Mouse (Mus musculus) CH12.LX (cell line): ENCODE data around the gene Sacm1l.

Experiments used
- CHD1 ChIP-seq: IDR thresholded peaks from 2 replicates; pipeline ENCODE4 v1.6.1; 2012; ENCODE audit warnings: low read depth, low read length, improper control_type of control experiment, inconsistent platforms
- CHD2 ChIP-seq: IDR thresholded peaks from 2 replicates; pipeline ENCODE4 v1.6.1; 2011; ENCODE audit warnings: low read length, improper control_type of control experiment
- CTCF ChIP-seq, 2 experiments: IDR thresholded peaks in 1 of 2; conservative IDR thresholded peaks in 1 of 2; 2 replicates each; pipeline ENCODE4 v1.5.1; 2011 to 2012; ENCODE audit warnings: low read depth in 2 of 2, low read length in 2 of 2, improper control_type of control experiment in 1 of 2, inconsistent platforms in 1 of 2, mild to moderate bottlenecking in 1 of 2, moderate library complexity in 1 of 2
- EP300 ChIP-seq: IDR thresholded peaks from 2 replicates; pipeline ENCODE4 v1.6.1; 2011; ENCODE audit warnings: low read length, improper control_type of control experiment
- MAFK ChIP-seq: IDR thresholded peaks from 2 replicates; pipeline ENCODE4 v1.6.1; 2011; ENCODE audit warnings: low read length, improper control_type of control experiment; ENCODE audit not compliant: insufficient replicate concordance
- MAX ChIP-seq: IDR thresholded peaks from 2 replicates; pipeline ENCODE4 v1.6.1; 2011; ENCODE audit warnings: low read length, improper control_type of control experiment
- MEF2A ChIP-seq: IDR thresholded peaks from 2 replicates; pipeline ENCODE4 v1.6.1; 2014; ENCODE audit warnings: low read depth, mild to moderate bottlenecking, inconsistent platforms, low read length, improper control_type of control experiment, borderline replicate concordance
- MYC ChIP-seq: IDR thresholded peaks from 2 replicates; pipeline ENCODE4 v1.6.1; 2011; ENCODE audit warnings: low read depth, mild to moderate bottlenecking, improper control_type of control experiment, low read length
- POLR2A ChIP-seq: IDR thresholded peaks from 2 replicates; pipeline ENCODE4 v1.6.1; 2011; ENCODE audit warnings: low read depth, mild to moderate bottlenecking, improper control_type of control experiment, low read length
- RAD21 ChIP-seq: IDR thresholded peaks from 2 replicates; pipeline ENCODE4 v1.6.1; 2011; ENCODE audit warnings: low read depth, mild to moderate bottlenecking, low read length, improper control_type of control experiment, moderate library complexity
- SIN3A ChIP-seq: IDR thresholded peaks from 2 replicates; pipeline ENCODE4 v1.6.1; 2012; ENCODE audit warnings: low read length, improper control_type of control experiment, inconsistent platforms
- USF2 ChIP-seq: conservative IDR thresholded peaks from 2 replicates; pipeline ENCODE4 v1.6.1; 2011; ENCODE audit warnings: low read depth, low read length, improper control_type of control experiment

DNA sequence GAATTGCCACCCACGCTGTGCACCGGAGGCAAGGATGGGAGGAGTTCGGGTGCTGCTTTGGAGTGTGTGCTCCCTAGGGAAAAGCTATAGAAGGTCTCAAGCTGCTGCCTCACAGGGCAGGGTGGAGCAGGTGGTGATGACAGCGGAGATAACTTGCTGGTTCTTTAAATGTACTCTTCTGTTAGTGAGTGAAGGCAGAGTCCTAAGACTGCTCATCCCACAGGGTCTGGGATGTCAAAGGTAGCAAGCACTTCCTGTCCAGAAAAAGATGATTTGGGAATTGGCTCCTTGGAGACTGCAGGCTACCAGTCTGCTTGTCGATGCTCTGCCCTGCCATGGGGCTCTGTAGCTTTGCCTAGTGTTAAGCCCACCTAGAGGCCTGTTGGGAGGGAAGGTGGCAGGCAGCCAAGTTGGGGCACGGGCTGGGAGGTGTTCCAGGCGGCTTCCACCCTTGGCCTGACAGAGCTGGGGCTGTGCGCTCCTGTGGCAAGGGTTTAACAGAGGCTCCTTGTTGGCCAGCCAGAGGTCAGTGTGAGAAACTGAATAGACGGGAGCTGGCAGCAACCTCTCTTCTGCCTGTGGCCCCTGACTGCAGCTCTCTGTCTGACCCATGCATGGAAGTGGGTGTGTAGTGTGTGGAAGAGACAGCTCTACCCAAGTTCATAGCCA lies 37.5 kb upstream of the Sacm1l start:
- TF ChIP-seq MYC (no peak), RAD21 (no peak), MAX (no peak), CTCF (conservative IDR thresholded peaks at IDR 0.05 in 1 of 2, IDR thresholded peaks at IDR 0.05 in 1 of 2; ENCODE audit: low read depth in 2 of 2, low read length in 2 of 2) (no peak), EP300 (no peak), USF2 (no peak), MEF2A (no peak), CHD2 (no peak), SIN3A (no peak), POLR2A (no peak), CHD1 (no peak), MAFK (no peak)
